Mouse (Mus musculus) neural tube, embryonic 11.5 days (tissue): ENCODE data around the gene Nudt16l1. TPM values are rescaled to one million over a fixed set of nuclear protein-coding genes. Genes with fewer than 3 reads are reported as not detected.

Experiments
- ATAC-seq: fragments of 200-750 bp; cut with Nextera tagmentation; 2 replicates; pipeline ENCODE4 v1.8.0; 2017; ENCODE audit warnings: moderate number of reproducible peaks, mild to moderate bottlenecking, moderate TSS enrichment, moderate library complexity; ENCODE audit not compliant: insufficient read depth, low FRiP score, low TSS enrichment
- DNase-seq: peaks from one replicate; pipeline ENCODE4 v3.0.0-alpha.2; 2015; ENCODE audit warnings: low spot score
- H3K27ac ChIP-seq: fragments of 300-500 bp; sonication (generic); 2 replicates; pipeline ENCODE4 v1.5.1; 2014; ENCODE audit warnings: low read depth, mild to moderate bottlenecking, low read length
- H3K27me3 ChIP-seq: fragments of 300-500 bp; sonication (generic); 2 replicates; pipeline ENCODE4 v1.6.1; 2014; ENCODE audit warnings: mild to moderate bottlenecking, low read length, mixed read lengths; ENCODE audit not compliant: control insufficient read depth, insufficient read depth
- H3K36me3 ChIP-seq: fragments of 300-500 bp; sonication (generic); 2 replicates; pipeline ENCODE4 v1.6.1; 2014; ENCODE audit warnings: mild to moderate bottlenecking, low read length, moderate library complexity, mixed read lengths; ENCODE audit not compliant: control insufficient read depth, insufficient read depth
- H3K4me1 ChIP-seq: fragments of 300-500 bp; sonication (generic); 2 replicates; pipeline ENCODE4 v1.6.1; 2014; ENCODE audit warnings: low read length, mixed read lengths; ENCODE audit not compliant: control insufficient read depth, insufficient read depth
- H3K4me2 ChIP-seq: fragments of 300-500 bp; sonication (generic); 2 replicates; pipeline ENCODE4 v1.6.1; 2014; ENCODE audit warnings: low read depth, mild to moderate bottlenecking, moderate library complexity
- H3K4me3 ChIP-seq: fragments of 300-500 bp; sonication (generic); 2 replicates; pipeline ENCODE4 v1.5.1; 2014; ENCODE audit warnings: low read depth, low read length
- H3K9ac ChIP-seq: fragments of 300-500 bp; sonication (generic); 2 replicates; pipeline ENCODE4 v1.6.1; 2014; ENCODE audit warnings: mild to moderate bottlenecking, low read length
- H3K9me3 ChIP-seq: fragments of 300-500 bp; sonication (generic); 2 replicates; pipeline ENCODE4 v1.6.1; 2016; ENCODE audit warnings: low read length; ENCODE audit not compliant: control insufficient read depth
- WGBS: fragments of 180-500 bp; shearing (Covaris S2); extraction: QIAGEN DNeasy Blood & Tissue Kit; methylation state at CpG from one replicate; pipeline ENCODE4 v1.1.7; 2014; 5-methylcytosine and 5-hydroxymethylcytosine counted together
- polyA plus RNA-seq: library from polyadenylated mRNA; unstranded; fragments of >200 nt; fragmentation: Nextera tagmentation; extraction: Ambion mirVana; gene quantifications from 2 replicates; pipeline ENCODE4 v1.2.1, GENCODE M21; 2014

The Nudt16l1 gene
- polyA plus RNA-seq, 1 experiment from 2014 or later: 141 TPM

GRCm38 (mm10) chr16:4910758-4911157, 27.8 kb upstream of the Nudt16l1 start:
- Histone ChIP-seq H3K4me2 (no peak overlapping the region), H3K27ac (no peak overlapping the region), H3K4me1 (no peaks in the 10 kb centered on the region), H3K9ac (no peak overlapping the region), H3K4me3 (no peak overlapping the region), H3K36me3 (peaks cover 6% of the 10 kb centered on the region), H3K9me3 (no peaks in the 10 kb centered on the region), H3K27me3 (no peaks in the 10 kb centered on the region)
- no peak for ATAC-seq
- WGBS: 93% methylated on average over 8 of the region's 8 CpGs
- DNase-seq: no peak

GRCm38 (mm10) chr16:4912074-4912648, 26.4 kb upstream of the Nudt16l1 start:
- DNase-seq: no peak
- Histone ChIP-seq H3K36me3 (peaks cover 6% of the 10 kb centered on the region), H3K4me2 (no peak overlapping the region), H3K9me3 (no peaks in the 10 kb centered on the region), H3K27ac (no peak overlapping the region), H3K9ac (no peak overlapping the region), H3K4me3 (no peak overlapping the region), H3K4me1 (no peaks in the 10 kb centered on the region), H3K27me3 (no peaks in the 10 kb centered on the region)
- no peak for ATAC-seq
- WGBS: 82% methylated on average over 10 of the region's 10 CpGs

GRCm38 (mm10) chr16:4912907-4913782, 25.4 kb upstream of the Nudt16l1 start:
- Histone ChIP-seq H3K4me2 (no peak overlapping the region), H3K9ac (no peak overlapping the region), H3K9me3 (no peaks in the 10 kb centered on the region), H3K4me3 (no peak overlapping the region), H3K4me1 (no peaks in the 10 kb centered on the region), H3K27me3 (no peaks in the 10 kb centered on the region), H3K36me3 (peaks cover 6% of the 10 kb centered on the region), H3K27ac (0 out of 2 replicates have a peak overlapping the region, but pooled peaks have one; percentile 10)
- no peak for ATAC-seq
- no peak for DNase-seq
- WGBS: 79% methylated on average over 11 of the region's 11 CpGs

- no peak for ATAC-seq
- H3K9ac ChIP-seq: no peak overlapping the region
- no peak overlapping the region for H3K4me2 ChIP-seq
- DNase-seq: peak; percentile 77
- no peaks in the 10 kb centered on the region for H3K27me3 ChIP-seq
- 38% methylated on average over 12 of the region's 12 CpGs for WGBS
- no peak overlapping the region for H3K27ac ChIP-seq
- no peaks in the 10 kb centered on the region for H3K4me1 ChIP-seq
- peaks cover 4% of the 10 kb centered on the region for H3K36me3 ChIP-seq
- H3K4me3 ChIP-seq: no peak overlapping the region
- no peaks in the 10 kb centered on the region for H3K9me3 ChIP-seq
Measured at GRCm38 (mm10) chr16:4913783-4914735, 24.5 kb upstream of the Nudt16l1 start.

GRCm38 (mm10) chr16:4915931-4916330, 22.6 kb upstream of the Nudt16l1 start:
- Histone ChIP-seq H3K4me1 (no peaks in the 10 kb centered on the region), H3K4me2 (no peak overlapping the region), H3K9me3 (no peaks in the 10 kb centered on the region), H3K9ac (no peak overlapping the region), H3K27ac (no peak overlapping the region), H3K4me3 (no peak overlapping the region), H3K36me3 (peaks cover 4% of the 10 kb centered on the region), H3K27me3 (no peaks in the 10 kb centered on the region)
- 93% methylated on average over 3 of the region's 3 CpGs for WGBS
- ATAC-seq (no peak), DNase-seq (no peak)

GRCm38 (mm10) chr16:4916608-4917007, 22.0 kb upstream of the Nudt16l1 start:
- Histone ChIP-seq H3K27ac (no peak overlapping the region), H3K4me1 (no peaks in the 10 kb centered on the region), H3K36me3 (peaks cover 3% of the 10 kb centered on the region), H3K4me2 (no peak overlapping the region), H3K4me3 (no peak overlapping the region), H3K27me3 (no peaks in the 10 kb centered on the region), H3K9me3 (no peaks in the 10 kb centered on the region), H3K9ac (no peak overlapping the region)
- ATAC-seq: no peak
- 82% methylated on average over 2 of the region's 2 CpGs for WGBS
- no peak for DNase-seq

- ATAC-seq: no peak
- 80% methylated on average over 4 of the region's 4 CpGs for WGBS
- Histone ChIP-seq H3K9ac (no peak overlapping the region), H3K27me3 (no peaks in the 10 kb centered on the region), H3K4me1 (no peaks in the 10 kb centered on the region), H3K4me2 (no peak overlapping the region), H3K27ac (no peak overlapping the region), H3K36me3 (peaks cover 2% of the 10 kb centered on the region), H3K4me3 (no peak overlapping the region), H3K9me3 (no peaks in the 10 kb centered on the region)
- DNase-seq: no peak
Measured at GRCm38 (mm10) chr16:4920556-4920955, 18.0 kb upstream of the Nudt16l1 start.

- 87% methylated on average over 6 of the region's 6 CpGs for WGBS
- no peak for DNase-seq
- no peak overlapping the region for H3K4me3 ChIP-seq
- no peaks in the 10 kb centered on the region for H3K9me3 ChIP-seq
- no peaks in the 10 kb centered on the region for H3K4me1 ChIP-seq
- no peak overlapping the region for H3K27ac ChIP-seq
- no peak overlapping the region for H3K9ac ChIP-seq
- ATAC-seq: no peak
- H3K27me3 ChIP-seq: no peaks in the 10 kb centered on the region
- no peak overlapping the region for H3K4me2 ChIP-seq
- H3K36me3 ChIP-seq: peaks cover 2% of the 10 kb centered on the region; the same call in 1 of the 2 replicates
Measured at GRCm38 (mm10) chr16:4922481-4922880, 16.1 kb upstream of the Nudt16l1 start.
